Mouse (Mus musculus): ENCODE measurements around the gene Il5ra. TPM values are rescaled to one million over a fixed set of nuclear protein-coding genes. Genes with fewer than 3 reads are reported as not detected.

Gene Il5ra
- not detected in 2 replicates for polyA plus RNA-seq (2015; fragmentation: Nextera tagmentation; extraction: Ambion mirVana)

DNA sequence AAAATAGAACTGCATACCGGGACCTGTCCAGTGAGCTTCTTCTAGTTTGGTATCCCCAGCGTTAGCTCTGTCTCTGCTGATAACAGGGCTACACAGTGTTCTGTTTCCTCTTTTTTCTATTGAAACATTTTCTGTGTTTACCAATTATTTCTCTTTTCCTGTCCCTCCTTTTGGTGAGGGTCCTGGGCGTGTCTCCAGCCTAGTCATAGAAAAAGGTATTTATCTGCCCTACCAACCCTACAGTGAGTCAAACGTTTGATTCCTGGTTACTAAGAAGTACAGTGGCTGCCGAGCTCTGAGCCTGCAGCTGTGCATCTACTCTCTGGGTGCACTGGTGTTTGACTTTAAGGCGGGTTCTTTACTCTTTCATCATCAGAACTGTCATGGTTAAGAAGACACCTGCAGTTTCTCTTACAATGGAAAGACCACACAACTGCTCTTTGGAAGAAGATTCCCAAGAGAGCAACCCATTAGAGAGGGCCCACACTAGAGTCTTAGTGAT, at the start of gene Il5ra:
TSS of gene Il5ra (minus strand) at position 151 of the 502 bp plus-strand sequence.

DNA sequence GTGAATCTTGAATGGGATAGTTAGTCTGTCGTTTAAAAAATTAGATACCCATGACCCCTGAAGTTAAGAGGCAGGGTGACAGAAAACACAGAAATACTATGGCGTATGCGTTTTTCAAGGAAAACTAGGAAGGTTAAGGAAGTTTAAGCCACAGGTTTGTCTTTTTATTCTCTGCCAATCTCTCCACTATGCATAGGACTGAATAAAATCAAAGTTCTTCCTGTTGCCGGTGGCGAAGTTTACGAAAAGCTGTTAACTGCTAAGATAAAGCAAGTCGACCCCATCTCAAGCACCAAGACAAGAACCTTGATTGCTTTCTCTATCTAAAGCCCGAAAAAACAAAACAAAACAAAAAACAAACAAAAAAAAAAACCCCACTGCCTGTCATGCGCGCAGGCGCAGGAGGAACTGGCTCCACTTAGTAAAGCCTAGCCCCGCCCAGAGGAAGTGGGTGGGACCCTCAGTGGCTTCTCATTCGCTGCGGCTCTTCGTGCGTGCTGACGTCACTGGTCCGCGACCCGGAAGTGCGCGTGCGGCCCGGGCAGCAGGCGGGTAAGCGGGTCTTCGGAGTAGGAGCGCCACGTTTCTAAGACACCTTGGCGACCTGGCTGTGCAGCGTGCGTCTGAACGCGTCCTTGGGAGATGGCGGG, 19.9 kb upstream of the Il5ra start, which contains the start of gene Trnt1:
TSS of gene Trnt1 (plus strand) at position 481 of the 650 bp plus-strand sequence.

Other genes with a start within 250 kb of the Il5ra start
- gene Trnt1, start 20.1 kb upstream of the Il5ra start, polyA plus RNA-seq (2015; fragmentation: Nextera tagmentation; extraction: Ambion mirVana), result 32.2 and 40.8 TPM in 2 replicates
- 36.1 and 38.5 TPM in 2 replicates for gene Crbn, start 51.0 kb upstream of the Il5ra start, polyA plus RNA-seq (2015; fragmentation: Nextera tagmentation; extraction: Ambion mirVana)

All from urinary bladder, postnatal 0 days (tissue).